Mouse (Mus musculus): ENCODE data around the gene Blzf1. TPM values are rescaled to one million over a fixed set of nuclear protein-coding genes. Genes with fewer than 3 reads are reported as not detected.

Gene Blzf1
- polyA plus RNA-seq, 1 experiment from 2014 or later = 33.7 TPM

GRCm38 (mm10) chr1:164250391-164251150 is 56.7 kb downstream of the Blzf1 start:
- H3K27me3 ChIP-seq (replicated peaks; ENCODE audit: control insufficient read depth, insufficient read depth, low read length) = no peaks in the 10 kb centered on the region
- H3K4me1 ChIP-seq (replicated peaks; ENCODE audit: control insufficient read depth, insufficient read depth, low read length) = peaks cover 19% of the 10 kb centered on the region
- peak overlapping the region; percentile 57; the same call in 1 of the 2 replicates for H3K4me2 ChIP-seq (ENCODE audit: low read length)
- no peaks in the 10 kb centered on the region for H3K9me3 ChIP-seq (ENCODE audit: control insufficient read depth, low read length)
- no peak for ATAC-seq
- H3K9ac ChIP-seq (replicated peaks; ENCODE audit: low read depth, low read length) = no peak overlapping the region; the same call in 1 of the 2 replicates
- H3K4me3 ChIP-seq (replicated peaks; ENCODE audit: low read length) = no peak overlapping the region
- WGBS = 61% methylated on average over 8 of the region's 8 CpGs
- H3K27ac ChIP-seq (ENCODE audit: low read length) = no peak overlapping the region
- no peaks in the 10 kb centered on the region for H3K36me3 ChIP-seq (ENCODE audit: control insufficient read depth, insufficient read depth)

- Histone ChIP-seq H3K9me3 (ENCODE audit: control insufficient read depth, low read length) (no peaks in the 10 kb centered on the region), H3K4me1 (replicated peaks; ENCODE audit: control insufficient read depth, insufficient read depth, low read length) (peaks cover 19% of the 10 kb centered on the region), H3K4me3 (replicated peaks; ENCODE audit: low read length) (peak overlapping the region; percentile 59), H3K27me3 (replicated peaks; ENCODE audit: control insufficient read depth, insufficient read depth, low read length) (no peaks in the 10 kb centered on the region), H3K4me2 (ENCODE audit: low read length) (peak overlapping the region; percentile 57), H3K36me3 (ENCODE audit: control insufficient read depth, insufficient read depth) (no peaks in the 10 kb centered on the region), H3K27ac (ENCODE audit: low read length) (no peak overlapping the region), H3K9ac (replicated peaks; ENCODE audit: low read depth, low read length) (peak overlapping the region; percentile 59)
- under 1% methylated on average over 33 of the region's 33 CpGs for whole genome bisulfite sequencing
- peak; percentile 31; the same call in 1 of the 2 replicates for ATAC-seq
Measured at GRCm38 (mm10) chr1:164249332-164249711, 58.0 kb downstream of the Blzf1 start.

- Histone ChIP-seq H3K4me3 (replicated peaks; ENCODE audit: low read length) (peak within 1 kb of the TSS; percentile 59), H3K27ac (ENCODE audit: low read length) (peak within 1 kb of the TSS; percentile 9; the same call in 1 of the 2 replicates), H3K27me3 (replicated peaks; ENCODE audit: control insufficient read depth, insufficient read depth, low read length) (no peaks in the 10 kb centered on the region), H3K36me3 (ENCODE audit: control insufficient read depth, insufficient read depth) (no peaks in the 10 kb centered on the region), H3K4me1 (replicated peaks; ENCODE audit: control insufficient read depth, insufficient read depth, low read length) (peaks cover 19% of the 10 kb centered on the region), H3K9ac (replicated peaks; ENCODE audit: low read depth, low read length) (peak within 1 kb of the TSS; percentile 59), H3K4me2 (ENCODE audit: low read length) (peak within 1 kb of the TSS; percentile 65), H3K9me3 (ENCODE audit: control insufficient read depth, low read length) (no peaks in the 10 kb centered on the region)
- under 1% methylated on average over 64 of the region's 79 CpGs for WGBS
- ATAC-seq = peak; percentile 94
Measured at GRCm38 (mm10) chr1:164248465-164249331, 58.6 kb downstream of the Blzf1 start, which contains the start of gene Slc19a2. Slc19a2 (plus strand) TSS chr1:164249046.

GRCm38 (mm10) chr1:164247971-164248370 is 59.3 kb downstream of the Blzf1 start:
- Histone ChIP-seq H3K4me1 (replicated peaks; ENCODE audit: control insufficient read depth, insufficient read depth, low read length) (peaks cover 19% of the 10 kb centered on the region), H3K4me2 (ENCODE audit: low read length) (peak overlapping the region; percentile 65), H3K9me3 (ENCODE audit: control insufficient read depth, low read length) (no peaks in the 10 kb centered on the region), H3K9ac (replicated peaks; ENCODE audit: low read depth, low read length) (peak overlapping the region; percentile 54), H3K27me3 (replicated peaks; ENCODE audit: control insufficient read depth, insufficient read depth, low read length) (no peaks in the 10 kb centered on the region), H3K27ac (ENCODE audit: low read length) (no peak overlapping the region), H3K4me3 (replicated peaks; ENCODE audit: low read length) (peak overlapping the region; percentile 59), H3K36me3 (ENCODE audit: control insufficient read depth, insufficient read depth) (no peaks in the 10 kb centered on the region)
- WGBS = 8% methylated on average over 10 of the region's 10 CpGs
- ATAC-seq = no peak

- Histone ChIP-seq H3K27me3 (replicated peaks; ENCODE audit: control insufficient read depth, insufficient read depth, low read length) (no peaks in the 10 kb centered on the region), H3K36me3 (ENCODE audit: control insufficient read depth, insufficient read depth) (no peaks in the 10 kb centered on the region), H3K4me1 (replicated peaks; ENCODE audit: control insufficient read depth, insufficient read depth, low read length) (peaks cover 19% of the 10 kb centered on the region), H3K4me3 (replicated peaks; ENCODE audit: low read length) (no peak overlapping the region), H3K9me3 (ENCODE audit: control insufficient read depth, low read length) (no peaks in the 10 kb centered on the region), H3K4me2 (ENCODE audit: low read length) (no peak overlapping the region), H3K27ac (ENCODE audit: low read length) (no peak overlapping the region), H3K9ac (replicated peaks; ENCODE audit: low read depth, low read length) (no peak overlapping the region)
- ATAC-seq = no peak
- WGBS = 35% methylated on average over 8 of the region's 8 CpGs
Measured at GRCm38 (mm10) chr1:164247442-164247841, 59.8 kb downstream of the Blzf1 start.

- Histone ChIP-seq H3K4me1 (replicated peaks; ENCODE audit: control insufficient read depth, insufficient read depth, low read length) (peaks cover 1% of the 10 kb centered on the region; the same call in 1 of the 2 replicates), H3K4me3 (replicated peaks; ENCODE audit: low read length) (no peak overlapping the region), H3K4me2 (ENCODE audit: low read length) (no peak overlapping the region), H3K27ac (ENCODE audit: low read length) (no peak overlapping the region), H3K36me3 (ENCODE audit: control insufficient read depth, insufficient read depth) (no peaks in the 10 kb centered on the region), H3K27me3 (replicated peaks; ENCODE audit: control insufficient read depth, insufficient read depth, low read length) (no peaks in the 10 kb centered on the region), H3K9me3 (ENCODE audit: control insufficient read depth, low read length) (no peaks in the 10 kb centered on the region), H3K9ac (replicated peaks; ENCODE audit: low read depth, low read length) (no peak overlapping the region)
- WGBS = 70% methylated on average over 8 of the region's 8 CpGs
- ATAC-seq = no peak
Measured at GRCm38 (mm10) chr1:164242809-164243208, 64.5 kb downstream of the Blzf1 start.

- Histone ChIP-seq H3K4me1 (replicated peaks; ENCODE audit: control insufficient read depth, insufficient read depth, low read length) (no peaks in the 10 kb centered on the region), H3K4me2 (ENCODE audit: low read length) (no peak overlapping the region), H3K4me3 (replicated peaks; ENCODE audit: low read length) (no peak overlapping the region), H3K27ac (ENCODE audit: low read length) (no peak overlapping the region), H3K9me3 (ENCODE audit: control insufficient read depth, low read length) (no peaks in the 10 kb centered on the region), H3K36me3 (ENCODE audit: control insufficient read depth, insufficient read depth) (no peaks in the 10 kb centered on the region), H3K27me3 (replicated peaks; ENCODE audit: control insufficient read depth, insufficient read depth, low read length) (no peaks in the 10 kb centered on the region), H3K9ac (replicated peaks; ENCODE audit: low read depth, low read length) (no peak overlapping the region)
- 85% methylated on average over 2 of the region's 2 CpGs for WGBS
- ATAC-seq = no peak
Measured at GRCm38 (mm10) chr1:164241494-164241893, 65.8 kb downstream of the Blzf1 start.

Data from forebrain, embryonic 16.5 days (tissue).